Mouse (Mus musculus): ENCODE measurements around the gene Lrfn5. TPM values are rescaled to one million over a fixed set of nuclear protein-coding genes. Genes with fewer than 3 reads are reported as not detected.

The Lrfn5 gene
- total and polyA plus RNA-seq, 3 experiments, result not detected

DNA sequence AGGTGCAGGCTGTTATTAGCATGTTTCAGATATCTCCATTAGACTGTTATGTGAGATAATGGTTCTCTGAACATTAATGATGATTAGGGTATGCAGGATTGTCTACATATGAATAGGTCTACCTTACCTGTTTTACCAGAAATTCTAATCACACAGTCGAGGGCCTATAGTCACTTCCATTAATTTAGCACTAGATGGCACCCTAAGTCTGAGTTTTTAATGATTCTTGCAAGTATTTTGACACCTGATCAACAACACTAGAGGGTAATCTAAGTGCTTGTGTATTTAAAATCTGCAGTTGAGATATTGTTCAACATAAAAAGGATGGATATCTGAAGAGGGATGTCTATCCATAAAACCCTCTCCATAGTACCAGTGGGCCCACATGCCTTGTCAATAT lies 303.4 kb downstream of the Lrfn5 start:
- in situ Hi-C loops (cut with MboI; ENCODE audit: low pct_ligation_motif_present, low pct_unique_long_range_greater_than_20kb, low sequenced_read_pairs) (no loop called here), dilution Hi-C loops (cut with MboI; ENCODE audit: extremely low pct_ligation_motif_present, extremely low pct_unique_long_range_greater_than_20kb, low sequenced_read_pairs) (no loop called here)
- no peak overlapping the region for H3K4me3 ChIP-seq (replicated peaks in 1 of 3; ENCODE audit: low read depth in 2 of 3, low read length in 2 of 3, poor library complexity in 1 of 3)
- no peaks in the 10 kb centered on the region for H3K4me1 ChIP-seq (ENCODE audit: control insufficient read depth in 1 of 2, insufficient read depth in 2 of 2)
- TF ChIP-seq SMC3 (IDR thresholded peaks at IDR 0.05; ENCODE audit: low read depth, low read length) (no peak), CHD2 (IDR thresholded peaks at IDR 0.05; ENCODE audit: low read length) (no peak), ETS1 (conservative IDR thresholded peaks at IDR 0.05; ENCODE audit: low read depth, low read length) (no peak), TCF12 (IDR thresholded peaks at IDR 0.05; ENCODE audit: low read depth, low read length) (no peak), TBP (conservative IDR thresholded peaks at IDR 0.05; ENCODE audit: low read depth, low read length) (no peak), RAD21 (IDR thresholded peaks at IDR 0.05; ENCODE audit: low read depth, low read length) (peak; percentile 3), MYC (IDR thresholded peaks at IDR 0.05; ENCODE audit: low read depth, low read length) (no peak), GABPA (IDR thresholded peaks at IDR 0.05; ENCODE audit: insufficient replicate concordance, low read depth, low read length) (no peak)
- no peaks in the 10 kb centered on the region for H3K27me3 ChIP-seq (replicated peaks)
- no peak overlapping the region for H3K9ac ChIP-seq (ENCODE audit: insufficient read depth, low read depth)
- peaks cover 5% of the 10 kb centered on the region for H3K9me3 ChIP-seq (replicated peaks; ENCODE audit: low read length)
- no peak overlapping the region for H3K4me2 ChIP-seq (ENCODE audit: insufficient read depth, low read depth, poor library complexity, severe bottlenecking)
- no peaks in the 10 kb centered on the region for H3K36me3 ChIP-seq (replicated peaks in 1 of 2; ENCODE audit: control insufficient read depth in 1 of 2, insufficient read depth in 1 of 2, low read length in 1 of 2)
- no peak overlapping the region for H3K27ac ChIP-seq (ENCODE audit: insufficient read depth, low read depth)
- H3K79me2 ChIP-seq (replicated peaks; ENCODE audit: control insufficient read depth, extremely low read depth, insufficient read depth, poor library complexity, severe bottlenecking), result no peaks in the 10 kb centered on the region
- DNase-seq (ENCODE audit: extremely low read depth), result no peak

GRCm38 (mm10) chr12:61842599-61843291 lies 319.8 kb downstream of the Lrfn5 start:
- Histone ChIP-seq H3K9me3 (replicated peaks; ENCODE audit: low read length) (peaks cover 36% of the 10 kb centered on the region), H3K4me2 (ENCODE audit: insufficient read depth, low read depth, poor library complexity, severe bottlenecking) (no peak overlapping the region), H3K36me3 (replicated peaks in 1 of 2; ENCODE audit: control insufficient read depth in 1 of 2, insufficient read depth in 1 of 2, low read length in 1 of 2) (no peaks in the 10 kb centered on the region), H3K79me2 (replicated peaks; ENCODE audit: control insufficient read depth, extremely low read depth, insufficient read depth, poor library complexity, severe bottlenecking) (no peaks in the 10 kb centered on the region), H3K27ac (ENCODE audit: insufficient read depth, low read depth) (no peak overlapping the region), H3K27me3 (replicated peaks) (no peaks in the 10 kb centered on the region), H3K4me1 (ENCODE audit: control insufficient read depth in 1 of 2, insufficient read depth in 2 of 2) (no peaks in the 10 kb centered on the region), H3K4me3 (replicated peaks in 1 of 3; ENCODE audit: low read depth in 2 of 3, low read length in 2 of 3, poor library complexity in 1 of 3) (no peak overlapping the region), H3K9ac (ENCODE audit: insufficient read depth, low read depth) (no peak overlapping the region)
- dilution Hi-C loops (cut with MboI; ENCODE audit: extremely low pct_ligation_motif_present, extremely low pct_unique_long_range_greater_than_20kb, low sequenced_read_pairs), result no loop called here
- in situ Hi-C loops (cut with MboI; ENCODE audit: low pct_ligation_motif_present, low pct_unique_long_range_greater_than_20kb, low sequenced_read_pairs), result no loop called here
- no peak for DNase-seq (ENCODE audit: extremely low read depth)
- no peak for TF ChIP-seq ZKSCAN1 (IDR thresholded peaks at IDR 0.05; ENCODE audit: borderline replicate concordance, low read depth, low read length)
- TF ChIP-seq MEF2A (IDR thresholded peaks at IDR 0.05; ENCODE audit: borderline replicate concordance, low read depth, low read length), result no peak
- no peak for TF ChIP-seq ZNF384 (IDR thresholded peaks at IDR 0.05; ENCODE audit: low read depth, low read length)
- no peak for TF ChIP-seq USF2 (conservative IDR thresholded peaks at IDR 0.05; ENCODE audit: low read depth, low read length)
- no peak for TF ChIP-seq MYC (IDR thresholded peaks at IDR 0.05; ENCODE audit: low read depth, low read length)
- TF ChIP-seq KAT2A (IDR thresholded peaks at IDR 0.05; ENCODE audit: insufficient replicate concordance, low read length), result no peak
